Mouse (Mus musculus): Measurements from ENCODE around the gene Serhl.

GRCm38 (mm10) chr15:83148801-83149195, 59.5 kb downstream of the Serhl start:
- TF ChIP-seq CTCF (IDR thresholded peaks at IDR 0.05; ENCODE audit: borderline replicate concordance, insufficient read depth, low read depth, low read length) (no peak), POLR2A (IDR thresholded peaks at IDR 0.05; ENCODE audit: borderline replicate concordance, insufficient read depth, low read length) (no peak)
